Mouse (Mus musculus) kidney, postnatal 10 days (tissue): ENCODE data around the gene Scarb1.

Experiments
- DNase-seq: peaks from one replicate; pipeline ENCODE4 v3.0.0; 2021; ENCODE audit warnings: mixed read lengths

Gene Scarb1

GRCm38 (mm10) chr5:125303055-125303454 lies 37.8 kb downstream of the Scarb1 start:
- DNase-seq, result no peak

GRCm38 (mm10) chr5:125298234-125298633 lies 42.7 kb downstream of the Scarb1 start:
- no peak for DNase-seq

GRCm38 (mm10) chr5:125297171-125297570 lies 43.7 kb downstream of the Scarb1 start:
- no peak for DNase-seq

- DNase-seq, result no peak
Observed at GRCm38 (mm10) chr5:125292951-125293350, 47.9 kb downstream of the Scarb1 start.

- DNase-seq, result no peak
Observed at GRCm38 (mm10) chr5:125291895-125292294, 49.0 kb downstream of the Scarb1 start.

GRCm38 (mm10) chr5:125291387-125291786 lies 49.5 kb downstream of the Scarb1 start:
- no peak for DNase-seq

GRCm38 (mm10) chr5:125287053-125287655 lies 53.7 kb downstream of the Scarb1 start:
- no peak for DNase-seq

- no peak for DNase-seq
Observed at GRCm38 (mm10) chr5:125286090-125286489, 54.8 kb downstream of the Scarb1 start.

- peak; percentile 73 for DNase-seq
Observed at GRCm38 (mm10) chr5:125283748-125284640, 56.9 kb downstream of the Scarb1 start.

- no peak for DNase-seq
Observed at GRCm38 (mm10) chr5:125279216-125279615, 61.7 kb downstream of the Scarb1 start.

- peak; percentile 48 for DNase-seq
Observed at GRCm38 (mm10) chr5:125278314-125278713, 62.6 kb downstream of the Scarb1 start.

GRCm38 (mm10) chr5:125277313-125277712 lies 63.6 kb downstream of the Scarb1 start:
- DNase-seq, result no peak

- no peak for DNase-seq
Observed at GRCm38 (mm10) chr5:125276765-125277164, 64.1 kb downstream of the Scarb1 start.

GRCm38 (mm10) chr5:125275315-125275714 lies 65.6 kb downstream of the Scarb1 start:
- DNase-seq, result no peak

- DNase-seq, result no peak
Observed at GRCm38 (mm10) chr5:125274773-125275172, 66.1 kb downstream of the Scarb1 start.

GRCm38 (mm10) chr5:125274182-125274581 lies 66.7 kb downstream of the Scarb1 start:
- no peak for DNase-seq

- DNase-seq, result peak; percentile 72
Observed at GRCm38 (mm10) chr5:125273666-125274109, 67.2 kb downstream of the Scarb1 start.

- DNase-seq, result no peak
Observed at GRCm38 (mm10) chr5:125272231-125272988, 68.5 kb downstream of the Scarb1 start.

- DNase-seq, result peak; percentile 92
Observed at GRCm38 (mm10) chr5:125271531-125272203, 69.2 kb downstream of the Scarb1 start.

- DNase-seq, result peak; percentile 83
Observed at GRCm38 (mm10) chr5:125270587-125271130, 70.2 kb downstream of the Scarb1 start.

- no peak for DNase-seq
Observed at GRCm38 (mm10) chr5:125269836-125270235, 71.1 kb downstream of the Scarb1 start.

- no peak for DNase-seq
Observed at GRCm38 (mm10) chr5:125269399-125269798, 71.5 kb downstream of the Scarb1 start.
